Mouse (Mus musculus) MEL (cell line): ENCODE measurements around the gene Chd5. TPM values are rescaled to one million over a fixed set of nuclear protein-coding genes. Genes with fewer than 3 reads are reported as not detected.

Experiments
- DNase-seq: peaks from one replicate; pipeline ENCODE4 v3.0.0; 2011; ENCODE audit warnings: low read depth, low spot score
- H3K27ac ChIP-seq: 2 replicates; pipeline ENCODE4 v1.5.1; 2012; ENCODE audit warnings: low read depth, mild to moderate bottlenecking, control low read depth, low read length, moderate library complexity; ENCODE audit not compliant: control insufficient read depth
- H3K27me3 ChIP-seq, 2 experiments: fragments of 150-350 bp in 1 of 2; sonication (generic) in 1 of 2; 2 replicates each; pipeline ENCODE4 v1.6.1; 2012; ENCODE audit warnings: low read length in 2 of 2, mild to moderate bottlenecking in 2 of 2, improper control_type of control experiment in 1 of 2, moderate library complexity in 1 of 2; ENCODE audit not compliant: insufficient read depth in 2 of 2, control insufficient read depth in 1 of 2
- H3K36me3 ChIP-seq, 2 experiments: 2 replicates each; pipeline ENCODE4 v1.6.1; 2012 to 2014; ENCODE audit warnings: low read length in 2 of 2, improper control_type of control experiment in 1 of 2, inconsistent platforms in 1 of 2, mild to moderate bottlenecking in 1 of 2; ENCODE audit not compliant: insufficient read depth in 2 of 2, control insufficient read depth in 1 of 2
- H3K4me1 ChIP-seq, 2 experiments: fragments of 150-350 bp in 1 of 2; sonication (generic) in 1 of 2; 2 replicates each; pipeline ENCODE4 v1.6.1; 2012; ENCODE audit warnings: low read length in 2 of 2, improper control_type of control experiment in 1 of 2, mild to moderate bottlenecking in 1 of 2; ENCODE audit not compliant: insufficient read depth in 2 of 2, control insufficient read depth in 1 of 2
- H3K4me3 ChIP-seq, 2 experiments: fragments of 150-350 bp in 1 of 2; sonication (generic) in 1 of 2; 2 replicates each; pipeline ENCODE4 v1.5.1; 2012; ENCODE audit warnings: low read depth in 2 of 2, low read length in 2 of 2, mild to moderate bottlenecking in 2 of 2, moderate library complexity in 2 of 2, control low read depth in 1 of 2, improper control_type of control experiment in 1 of 2; ENCODE audit not compliant: control insufficient read depth in 1 of 2, insufficient read depth in 1 of 2
- H3K79me2 ChIP-seq: 2 replicates; pipeline ENCODE4 v1.6.1; 2012; ENCODE audit warnings: mild to moderate bottlenecking, low read length, moderate library complexity; ENCODE audit not compliant: control insufficient read depth, poor library complexity, insufficient read depth
- H3K9ac ChIP-seq: 2 replicates; pipeline ENCODE4 v1.6.1; 2012; ENCODE audit warnings: low read depth, mild to moderate bottlenecking, control low read depth, low read length, moderate library complexity; ENCODE audit not compliant: control insufficient read depth, poor library complexity, severe bottlenecking
- H3K9me3 ChIP-seq: fragments of 150-350 bp; sonication (generic); replicated peaks from 2 replicates; pipeline ENCODE4 v1.6.1; 2012; ENCODE audit warnings: mild to moderate bottlenecking, low read length, improper control_type of control experiment, moderate library complexity; ENCODE audit not compliant: insufficient read depth
- BHLHE40 ChIP-seq: IDR thresholded peaks from 2 replicates; pipeline ENCODE4 v1.6.1; 2012; ENCODE audit warnings: low read depth, mild to moderate bottlenecking, inconsistent platforms, low read length, improper control_type of control experiment, borderline replicate concordance
- CHD1 ChIP-seq: IDR thresholded peaks from 2 replicates; pipeline ENCODE4 v1.6.1; 2012; ENCODE audit warnings: low read depth, mild to moderate bottlenecking, inconsistent platforms, low read length, improper control_type of control experiment
- CTCF ChIP-seq, 3 experiments: IDR thresholded peaks in 2 of 3; conservative IDR thresholded peaks in 1 of 3; 2 replicates each; pipeline ENCODE4 v1.5.1; 2011 to 2012; ENCODE audit warnings: low read length in 3 of 3, low read depth in 2 of 3, mild to moderate bottlenecking in 2 of 3, improper control_type of control experiment in 1 of 3, inconsistent platforms in 1 of 3, mixed read lengths in 1 of 3, moderate library complexity in 1 of 3; ENCODE audit not compliant: control insufficient read depth in 1 of 3, insufficient read depth in 1 of 3, poor library complexity in 1 of 3, severe bottlenecking in 1 of 3
- GATA1 ChIP-seq: IDR thresholded peaks from 2 replicates; pipeline ENCODE4 v1.6.1; 2011; ENCODE audit warnings: low read depth, low read length, improper control_type of control experiment
- HCFC1 ChIP-seq: IDR thresholded peaks from 2 replicates; pipeline ENCODE4 v1.6.1; 2012; ENCODE audit warnings: low read depth, mild to moderate bottlenecking, inconsistent platforms, low read length, improper control_type of control experiment, moderate library complexity
- JUND ChIP-seq: IDR thresholded peaks from 2 replicates; pipeline ENCODE4 v1.6.1; 2011; ENCODE audit warnings: low read depth, mild to moderate bottlenecking, improper control_type of control experiment, low read length
- MAFK ChIP-seq: IDR thresholded peaks from 2 replicates; pipeline ENCODE4 v1.6.1; 2011; ENCODE audit warnings: low read depth, mild to moderate bottlenecking, low read length, improper control_type of control experiment, borderline replicate concordance
- MAX ChIP-seq: IDR thresholded peaks from 2 replicates; pipeline ENCODE4 v1.6.1; 2011; ENCODE audit warnings: low read length, improper control_type of control experiment
- MEF2A ChIP-seq: IDR thresholded peaks from 2 replicates; pipeline ENCODE4 v1.6.1; 2014; ENCODE audit warnings: low read depth, mild to moderate bottlenecking, inconsistent platforms, low read length, improper control_type of control experiment; ENCODE audit not compliant: poor library complexity, insufficient replicate concordance, severe bottlenecking; ENCODE audit errors: extremely low read depth
- NRF1 ChIP-seq: IDR thresholded peaks from 2 replicates; pipeline ENCODE4 v1.6.1; 2014; ENCODE audit warnings: low read depth, mild to moderate bottlenecking, inconsistent platforms, low read length, improper control_type of control experiment, moderate library complexity; ENCODE audit not compliant: poor library complexity, insufficient read depth, severe bottlenecking
- POLR2AphosphoS5 ChIP-seq: IDR thresholded peaks from 2 replicates; pipeline ENCODE4 v1.6.1; 2012; ENCODE audit warnings: low read depth, borderline replicate concordance, mild to moderate bottlenecking, inconsistent platforms, low read length, moderate library complexity, mixed read lengths
- RAD21 ChIP-seq: IDR thresholded peaks from 2 replicates; pipeline ENCODE4 v1.6.1; 2011; ENCODE audit warnings: mild to moderate bottlenecking, low read depth, low read length, improper control_type of control experiment
- RCOR1 ChIP-seq: IDR thresholded peaks from 2 replicates; pipeline ENCODE4 v1.6.1; 2012; ENCODE audit warnings: low read depth, mild to moderate bottlenecking, inconsistent platforms, low read length, improper control_type of control experiment
- SIN3A ChIP-seq: IDR thresholded peaks from 2 replicates; pipeline ENCODE4 v1.6.1; 2012; ENCODE audit warnings: low read length, improper control_type of control experiment, inconsistent platforms
- SMC3 ChIP-seq: IDR thresholded peaks from 2 replicates; pipeline ENCODE4 v1.6.1; 2011; ENCODE audit warnings: low read depth, low read length, improper control_type of control experiment
- UBTF ChIP-seq: IDR thresholded peaks from 2 replicates; pipeline ENCODE4 v1.6.1; 2012; ENCODE audit warnings: low read depth, mild to moderate bottlenecking, inconsistent platforms, low read length, improper control_type of control experiment, moderate library complexity, borderline replicate concordance; ENCODE audit not compliant: insufficient read depth
- USF2 ChIP-seq, 2 experiments: IDR thresholded peaks; 2 replicates each; pipeline ENCODE4 v1.6.1; 2011 to 2012; ENCODE audit warnings: improper control_type of control experiment in 2 of 2, low read length in 2 of 2, borderline replicate concordance in 1 of 2, inconsistent platforms in 1 of 2, low read depth in 1 of 2, mild to moderate bottlenecking in 1 of 2; ENCODE audit not compliant: insufficient read depth in 1 of 2
- ZMIZ1 ChIP-seq: IDR thresholded peaks from 2 replicates; pipeline ENCODE4 v1.6.1; 2012; ENCODE audit warnings: low read depth, mild to moderate bottlenecking, inconsistent platforms, low read length, improper control_type of control experiment, moderate library complexity
- ZNF384 ChIP-seq: IDR thresholded peaks from 2 replicates; pipeline ENCODE4 v1.6.1; 2012; ENCODE audit warnings: low read depth, mild to moderate bottlenecking, inconsistent platforms, low read length, improper control_type of control experiment
- polyA plus RNA-seq, 2 experiments: library from polyadenylated mRNA; stranded (reverse) in 1 of 2; unstranded in 1 of 2; fragments of >175 nt in 1 of 2; fragments of >200 nt in 1 of 2; gene quantifications; 2 replicates each; pipeline versions ENCODE4 v1.2.1 to v1.2.4; 2012; ENCODE audit warnings: low replicate concordance in 2 of 2, low read depth in 1 of 2; ENCODE audit not compliant: insufficient read length in 2 of 2, insufficient read depth in 1 of 2, missing spikeins in 1 of 2
- total RNA-seq: library from RNA; depleted of rRNA; stranded (reverse); fragments of 300-350 nt; gene quantifications from 2 replicates; pipeline ENCODE4 v1.2.3, GENCODE M21; 2012

Gene Chd5
- total and polyA plus RNA-seq, 3 experiments, result 0.15 to 0.91 TPM; not detected in 1

DNA sequence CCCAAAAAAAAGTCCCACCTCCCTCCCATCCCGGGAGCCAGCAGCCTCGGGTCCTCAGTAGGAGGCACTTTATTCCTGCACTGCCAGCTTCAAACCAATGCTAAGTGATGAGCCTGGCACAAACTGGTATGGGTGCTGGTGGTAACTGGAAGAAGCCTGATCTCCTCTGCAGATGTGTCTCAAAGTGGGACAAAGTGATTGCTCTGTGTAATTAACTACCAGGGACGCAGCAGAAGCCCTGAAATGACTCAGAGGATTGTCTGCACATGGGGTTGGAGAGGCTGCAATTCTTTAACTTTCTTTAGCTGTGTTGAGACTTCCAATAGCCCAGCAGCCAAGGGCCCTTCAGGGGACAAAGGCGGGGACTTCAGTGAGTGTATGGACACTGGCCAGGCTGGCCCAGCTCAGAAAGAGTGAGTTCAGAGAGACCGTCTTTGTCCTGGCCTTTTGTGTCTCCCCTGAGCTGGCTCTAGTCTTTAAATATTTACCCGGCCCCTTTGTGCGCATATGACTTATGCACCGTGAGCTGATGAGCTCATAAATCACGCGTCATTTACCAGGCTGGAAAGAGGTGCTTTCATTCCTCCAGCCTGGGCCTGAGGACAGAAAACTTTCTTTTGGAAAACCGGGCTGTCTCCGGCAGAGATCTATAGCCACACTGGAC, 46.2 kb upstream of the Chd5 start:
- H3K9ac ChIP-seq, result no peak overlapping the region
- no peak for TF ChIP-seq UBTF
- TF ChIP-seq MAFK, result no peak
- no peak for TF ChIP-seq HCFC1
- no peak for TF ChIP-seq ZNF384
- no peak for TF ChIP-seq BHLHE40
- TF ChIP-seq USF2 (IDR thresholded peaks at IDR 0.05; ENCODE audit: borderline replicate concordance in 1 of 2, insufficient read depth in 1 of 2, low read depth in 1 of 2, low read length in 2 of 2), result no peak
- no peak for TF ChIP-seq CTCF (IDR thresholded peaks at IDR 0.05 in 2 of 3, conservative IDR thresholded peaks at IDR 0.05 in 1 of 3; ENCODE audit: control insufficient read depth in 1 of 3, insufficient read depth in 1 of 3, low read depth in 2 of 3, low read length in 3 of 3, poor library complexity in 1 of 3, severe bottlenecking in 1 of 3)
- TF ChIP-seq RAD21, result no peak
- no peak overlapping the region for H3K27ac ChIP-seq
- H3K27me3 ChIP-seq, result no peaks in the 10 kb centered on the region
- no peak for DNase-seq
- H3K36me3 ChIP-seq, result no peaks in the 10 kb centered on the region
- H3K79me2 ChIP-seq, result peaks cover 2% of the 10 kb centered on the region
- H3K4me3 ChIP-seq, result no peak overlapping the region
- H3K9me3 ChIP-seq, result no peaks in the 10 kb centered on the region
- peaks cover 0 to 6% of the 10 kb centered on the region in 2 experiments; a peak in 1 of 4 replicates for H3K4me1 ChIP-seq

DNA sequence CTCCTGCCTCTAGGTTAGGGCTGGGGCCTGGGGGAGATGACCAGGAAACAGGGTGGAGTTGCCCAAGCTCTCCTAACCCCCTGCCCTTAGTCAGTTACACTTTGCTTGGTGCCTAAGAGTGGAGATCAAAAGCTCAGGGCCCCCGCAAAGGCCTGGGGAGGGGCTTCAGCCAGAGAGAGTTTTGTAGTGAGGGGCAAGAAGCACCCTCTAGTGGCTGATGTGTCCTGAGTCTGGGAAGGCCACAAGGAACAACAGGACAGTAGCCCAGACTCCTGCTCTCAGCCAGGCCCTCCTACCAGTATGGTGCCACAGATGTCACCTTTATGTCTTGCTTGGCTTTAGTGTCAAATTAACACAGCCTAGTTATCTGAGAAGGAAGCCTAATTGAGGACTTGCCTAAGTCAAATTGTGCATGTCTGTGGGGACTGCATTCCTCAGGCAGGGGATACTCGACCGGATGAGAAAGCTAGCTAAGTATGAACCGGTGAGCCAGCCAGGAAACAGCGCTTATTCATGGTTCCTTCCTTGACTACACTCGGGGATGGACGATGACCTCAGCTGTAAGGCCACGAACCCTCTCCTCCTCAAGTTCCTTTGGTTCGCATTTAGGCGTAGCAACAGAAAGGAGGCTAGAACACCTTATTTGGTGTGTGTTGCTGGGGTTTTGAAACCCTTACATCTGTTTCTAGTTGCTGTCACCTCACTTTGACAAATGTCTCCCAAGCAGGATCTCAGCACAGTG, 44.1 kb upstream of the Chd5 start:
- H3K9me3 ChIP-seq, result no peaks in the 10 kb centered on the region

More for the DNA sequence above, 44.1 kb upstream of the Chd5 start:
- Histone ChIP-seq H3K27me3 (no peaks in the 10 kb centered on the region), H3K27ac (no peak overlapping the region), H3K36me3 (peaks cover 0 to 8% of the 10 kb centered on the region in 2 experiments; a peak in 1 of 4 replicates), H3K79me2 (peaks cover 20% of the 10 kb centered on the region), H3K4me3 (no peak overlapping the region), H3K4me1 (peaks cover 4 to 14% of the 10 kb centered on the region in 2 experiments; a peak in 3 of 4 replicates)
- DNase-seq, result peak; percentile 38
- TF ChIP-seq GATA1 (no peak), MAX (no peak), RCOR1 (no peak), NRF1 (no peak), JUND (no peak), CHD1 (no peak), POLR2AphosphoS5 (no peak), SMC3 (peak; percentile 24; the same call in 1 of the 2 replicates), CTCF (IDR thresholded peaks at IDR 0.05 in 2 of 3, conservative IDR thresholded peaks at IDR 0.05 in 1 of 3; ENCODE audit: control insufficient read depth in 1 of 3, insufficient read depth in 1 of 3, low read depth in 2 of 3, low read length in 3 of 3, poor library complexity in 1 of 3, severe bottlenecking in 1 of 3) (peak; percentile 28 to 44 (median 40); a peak in 4 of 6 replicates), ZMIZ1 (no peak), MEF2A (no peak), SIN3A (no peak)
- TF ChIP-seq, all 39 proteins: peak for 2
- H3K9ac ChIP-seq, result no peak overlapping the region
